Mouse (Mus musculus) heart, adult 2 months (tissue): Measurements from ENCODE around the gene Gmppb.

Experiments used
- CTCF ChIP-seq: fragments of 200-600 bp; IDR thresholded peaks from 2 replicates; pipeline ENCODE4 v1.8.1; 2022; ENCODE audit warnings: antibody characterized with exemption, mild to moderate bottlenecking, moderate library complexity
- EP300 ChIP-seq: fragments of 200-500 bp; IDR thresholded peaks from 2 replicates; pipeline ENCODE4 v1.6.1; 2011; ENCODE audit warnings: low read depth, low read length, control low read depth; ENCODE audit not compliant: insufficient read depth
- POLR2A ChIP-seq: fragments of 200-500 bp; IDR thresholded peaks from 2 replicates; pipeline ENCODE4 v1.6.1; 2011; ENCODE audit warnings: mild to moderate bottlenecking, low read depth, low read length, control low read depth; ENCODE audit not compliant: insufficient read depth

DNA sequence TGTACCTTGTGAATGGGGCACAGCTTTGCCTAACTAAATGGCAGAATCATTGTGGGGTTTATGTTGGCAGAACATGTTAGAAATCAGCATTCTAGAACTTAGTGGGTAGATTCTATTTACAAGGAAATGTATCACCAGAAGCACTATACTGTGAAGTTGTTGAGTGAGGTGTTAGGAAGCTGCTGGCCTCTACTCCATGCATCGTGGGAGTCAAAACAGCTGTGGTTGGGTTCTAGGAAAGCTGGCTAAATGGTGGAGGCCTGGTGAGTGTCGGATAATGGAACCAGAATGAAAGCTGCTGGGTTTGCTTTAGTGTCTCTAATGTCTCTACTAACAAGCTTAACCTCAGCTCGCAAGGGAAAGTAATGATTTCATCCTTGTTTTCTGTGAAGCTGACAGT lies 31.9 kb upstream of the Gmppb start:
- no peak for TF ChIP-seq CTCF
- no peak for TF ChIP-seq POLR2A
- TF ChIP-seq EP300 = no peak
